Mouse (Mus musculus) brain, embryonic 14.5 days (tissue): ENCODE results near the gene 6330403K07Rik.

Experiments
- CTCF ChIP-seq: fragments of 200-500 bp; IDR thresholded peaks from 2 replicates; pipeline ENCODE4 v1.5.1; 2012; ENCODE audit warnings: inconsistent platforms, mild to moderate bottlenecking, moderate library complexity, borderline replicate concordance; ENCODE audit not compliant: insufficient read depth, insufficient read length; ENCODE audit errors: extremely low read depth
- POLR2A ChIP-seq: fragments of 200-500 bp; IDR thresholded peaks from 2 replicates; pipeline ENCODE4 v1.6.1; 2012; ENCODE audit warnings: mild to moderate bottlenecking, inconsistent platforms, borderline replicate concordance; ENCODE audit not compliant: poor library complexity, insufficient read depth, insufficient read length, severe bottlenecking; ENCODE audit errors: extremely low read depth

GRCm38 (mm10) chr11:71076342-71076741, 43.0 kb upstream of the 6330403K07Rik start:
- TF ChIP-seq CTCF: no peak
- no peak for TF ChIP-seq POLR2A
